Mouse (Mus musculus) MEL (cell line): ENCODE measurements around the gene Iqschfp.

Experiments
- CHD2 ChIP-seq: IDR thresholded peaks from 2 replicates; pipeline ENCODE4 v1.6.1; 2011; ENCODE audit warnings: low read length, improper control_type of control experiment
- CTCF ChIP-seq, 3 experiments: IDR thresholded peaks in 2 of 3; conservative IDR thresholded peaks in 1 of 3; 2 replicates each; pipeline ENCODE4 v1.5.1; 2011 to 2012; ENCODE audit warnings: low read length in 3 of 3, low read depth in 2 of 3, mild to moderate bottlenecking in 2 of 3, improper control_type of control experiment in 1 of 3, inconsistent platforms in 1 of 3, mixed read lengths in 1 of 3, moderate library complexity in 1 of 3; ENCODE audit not compliant: control insufficient read depth in 1 of 3, insufficient read depth in 1 of 3, poor library complexity in 1 of 3, severe bottlenecking in 1 of 3
- GATA1 ChIP-seq: IDR thresholded peaks from 2 replicates; pipeline ENCODE4 v1.6.1; 2011; ENCODE audit warnings: low read depth, low read length, improper control_type of control experiment
- HCFC1 ChIP-seq: IDR thresholded peaks from 2 replicates; pipeline ENCODE4 v1.6.1; 2012; ENCODE audit warnings: low read depth, mild to moderate bottlenecking, inconsistent platforms, low read length, improper control_type of control experiment, moderate library complexity
- MAX ChIP-seq: IDR thresholded peaks from 2 replicates; pipeline ENCODE4 v1.6.1; 2011; ENCODE audit warnings: low read length, improper control_type of control experiment
- NRF1 ChIP-seq: IDR thresholded peaks from 2 replicates; pipeline ENCODE4 v1.6.1; 2014; ENCODE audit warnings: low read depth, mild to moderate bottlenecking, inconsistent platforms, low read length, improper control_type of control experiment, moderate library complexity; ENCODE audit not compliant: poor library complexity, insufficient read depth, severe bottlenecking
- USF1 ChIP-seq: IDR thresholded peaks from 2 replicates; pipeline ENCODE4 v1.6.1; 2014; ENCODE audit warnings: low read depth, mild to moderate bottlenecking, inconsistent platforms, low read length, improper control_type of control experiment, moderate library complexity

- TF ChIP-seq CTCF (IDR thresholded peaks at IDR 0.05 in 2 of 3, conservative IDR thresholded peaks at IDR 0.05 in 1 of 3; ENCODE audit: control insufficient read depth in 1 of 3, insufficient read depth in 1 of 3, low read depth in 2 of 3, low read length in 3 of 3, poor library complexity in 1 of 3, severe bottlenecking in 1 of 3) (no peak), CHD2 (no peak), HCFC1 (no peak), USF1 (no peak), GATA1 (no peak), MAX (no peak), NRF1 (no peak)
Measured at GRCm38 (mm10) chr3:68210422-68210821, 318.4 kb downstream of the Iqschfp start.
